ENCODE assay signal across 13 mouse cellular contexts in genomic region chr6:34674897-34675296, GRCm38 (mm10).
A peak's percentile ranks its signal among the peaks of the same experiment; 100 is the strongest.
DNase-seq lines count a peak whose midpoint lies in the region; ATAC-seq and TF ChIP-seq lines count a peak whose summit lies in the region.
"Had no signal": no experiment of that assay in that cellular context is flagged by ENCODE, and none has a peak within 500 bp of the region (broad histone marks: within the 10 kb centered on the region; RNA-seq: fewer than 3 reads in every experiment).

No protein-coding gene starts in this region.

- 82% methylated on average over 10 of the region's 10 CpGs for WGBS in lung, adult 2 months

- ATAC-seq in CD4-positive, CD25-positive, alpha-beta regulatory T cell, adult 4 months: no peak
- ATAC-seq in granulocyte monocyte progenitor cell, adult 5-6 weeks (replicated peaks; ENCODE audit: poor library complexity, severe bottlenecking): peak; percentile 100
- ATAC-seq: midbrain, embryonic 13.5 days had no signal

- TF ChIP-seq POLR2A in lung, adult 2 months (IDR thresholded peaks at IDR 0.05; ENCODE audit: borderline replicate concordance, extremely low read depth, low read depth, low read length): no peak

- DNase-seq in CD4-positive, CD25-positive, alpha-beta regulatory T cell, adult 2 months (ENCODE audit: low read depth, low spot score): peak; percentile 16
- DNase-seq in lung, postnatal 10 days: peak; percentile 32
- DNase-seq in lung, adult 2 months: no peak
- DNase-seq in lung, postnatal 4 days: peak; percentile 34 to 41
- DNase-seq in right cerebral cortex, adult 2 months (ENCODE audit: low spot score in 2 of 2): no peak
- DNase-seq in left cerebral cortex, adult 2 months (ENCODE audit: extremely low spot score in 1 of 2, low spot score in 2 of 2): no peak
- DNase-seq: cerebellum, adult 9-11 months; kidney, postnatal 10 days; thymus, adult 2 months had no signal

- no peak for TF ChIP-seq CTCF in lung, adult 2 months (IDR thresholded peaks at IDR 0.05; ENCODE audit: insufficient read depth, low read length)
- TF ChIP-seq CTCF in left cerebral cortex, adult 2 months (IDR thresholded peaks at IDR 0.05): no peak

- no peak overlapping the region for H3K4me3 ChIP-seq in lung, adult 2 months (replicated peaks; ENCODE audit: extremely low read depth, low read depth, low read length)
- H3K4me3 ChIP-seq in left cerebral cortex, adult 2 months: no peak overlapping the region
- H3K4me3 ChIP-seq: forebrain, embryonic 12.5 days; midbrain, embryonic 13.5 days had no signal

- H3K4me1 ChIP-seq in lung, adult 2 months (ENCODE audit: control insufficient read depth, insufficient read depth, low read length): no peaks in the 10 kb centered on the region
- H3K4me1 ChIP-seq: forebrain, embryonic 12.5 days; midbrain, embryonic 13.5 days had no signal

- H3K27ac ChIP-seq in left cerebral cortex, adult 2 months: no peak overlapping the region
- H3K27ac ChIP-seq: forebrain, embryonic 12.5 days; midbrain, embryonic 13.5 days had no signal

- intact Hi-C loops in left cerebral cortex, adult 2 months (cut with DNase I): no loop called here

Comparison
In these comparisons a context has a peak if more than half of its experiments do, and no peak if none do; other contexts are left out.
1. DNase-seq: peak in CD4-positive, CD25-positive, alpha-beta regulatory T cell, adult 2 months (single experiment), lung, postnatal 10 days (single experiment) and lung, postnatal 4 days (2 of 2); none in lung, adult 2 months (single experiment), right cerebral cortex, adult 2 months (0 of 2) and left cerebral cortex, adult 2 months (0 of 2).